Mouse (Mus musculus) inflammation-experienced regulatory T-cells, adult 6 months (primary cell): ENCODE measurements around the gene Gm28041. TPM values are rescaled to one million over a fixed set of nuclear protein-coding genes. Genes with fewer than 3 reads are reported as not detected.
"Not testable (repeated sequence)": the region's sequence is repeated elsewhere in the genome, so short reads cannot be mapped to it uniquely, and the experiment has no call there.

Experiments used
- ATAC-seq: one replicate; pipeline ENCODE4 v1.8.0; 2017
- polyA plus RNA-seq, 3 experiments: library from polyadenylated mRNA; unstranded; fragments of 100-300 nt; shearing (Covaris generic); gene quantifications; one replicate each; pipeline ENCODE4 v1.2.1; 2017

Gene Gm28041
- 1 to 10 TPM in 2 of 3 experiments, under 1 TPM in 1; 0.78 to 2.9 (median 2.5) TPM for polyA plus RNA-seq

DNA sequence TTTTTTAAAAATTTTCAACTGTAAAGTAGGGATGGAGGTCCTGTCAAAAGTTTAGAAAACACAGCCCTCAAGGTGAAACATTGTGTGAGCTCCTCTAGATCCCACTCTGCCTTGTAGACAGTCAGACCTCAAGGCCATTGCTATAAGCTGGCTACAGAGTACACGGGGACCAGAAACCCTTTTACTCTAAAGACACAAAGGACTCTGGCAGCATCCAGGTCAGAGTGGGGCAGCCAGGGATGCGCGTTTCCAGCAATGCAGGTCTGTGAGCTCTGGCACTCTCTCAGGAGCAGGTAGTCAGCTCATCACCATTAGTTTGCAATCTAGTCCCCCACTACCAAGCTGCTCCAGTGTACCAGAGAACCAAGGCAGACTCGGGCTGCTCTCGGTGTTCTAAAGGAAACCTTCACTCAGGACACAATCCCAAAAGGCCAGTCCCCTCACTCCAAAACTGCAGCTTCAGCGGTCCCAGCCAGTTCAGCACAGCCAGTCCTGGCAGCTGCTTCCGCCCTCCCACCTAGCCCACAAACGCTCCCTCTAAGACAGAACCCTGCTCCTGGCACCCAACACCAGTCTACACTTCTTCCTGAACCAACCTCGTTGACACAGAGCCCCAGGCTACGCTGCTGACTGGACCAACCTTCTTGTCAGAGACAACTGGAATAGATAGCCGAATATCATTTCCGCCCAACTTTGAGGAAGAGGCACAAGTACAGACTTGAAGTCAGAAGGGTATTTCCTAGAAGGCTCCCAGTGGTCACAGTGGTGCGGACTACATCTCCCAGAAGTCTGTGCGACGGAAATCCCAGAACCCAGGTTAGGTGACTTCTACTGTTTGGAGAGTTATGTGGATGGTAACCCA, at the start of gene Gm28041, which contains the start of gene Zfp456:
Gm28041 (minus strand) TSS at position 684 of the 862 bp plus-strand sequence.
Zfp456 (minus strand) TSS at position 761 of the 862 bp plus-strand sequence.
- peak; percentile 99 for ATAC-seq

DNA sequence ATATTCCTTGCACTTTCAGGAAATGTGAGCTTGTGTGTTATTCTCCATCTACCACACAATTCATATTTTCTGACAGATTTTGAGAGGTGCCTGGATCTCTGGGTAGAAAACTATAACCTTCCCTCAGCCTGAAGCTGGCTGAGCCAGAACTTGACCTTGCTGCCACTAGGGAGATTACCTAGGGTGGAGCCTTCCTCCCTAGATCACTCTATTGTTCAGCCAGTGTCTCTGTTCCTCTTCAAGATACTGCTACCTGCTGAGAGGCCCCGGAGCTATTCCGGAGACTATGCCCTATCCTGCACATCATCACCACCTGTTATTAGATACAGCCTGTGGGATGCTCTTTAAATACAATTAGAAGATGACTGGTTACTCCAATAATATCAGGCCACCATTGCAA, 47.0 kb upstream of the Gm28041 start:
- not testable (repeated sequence) for ATAC-seq

DNA sequence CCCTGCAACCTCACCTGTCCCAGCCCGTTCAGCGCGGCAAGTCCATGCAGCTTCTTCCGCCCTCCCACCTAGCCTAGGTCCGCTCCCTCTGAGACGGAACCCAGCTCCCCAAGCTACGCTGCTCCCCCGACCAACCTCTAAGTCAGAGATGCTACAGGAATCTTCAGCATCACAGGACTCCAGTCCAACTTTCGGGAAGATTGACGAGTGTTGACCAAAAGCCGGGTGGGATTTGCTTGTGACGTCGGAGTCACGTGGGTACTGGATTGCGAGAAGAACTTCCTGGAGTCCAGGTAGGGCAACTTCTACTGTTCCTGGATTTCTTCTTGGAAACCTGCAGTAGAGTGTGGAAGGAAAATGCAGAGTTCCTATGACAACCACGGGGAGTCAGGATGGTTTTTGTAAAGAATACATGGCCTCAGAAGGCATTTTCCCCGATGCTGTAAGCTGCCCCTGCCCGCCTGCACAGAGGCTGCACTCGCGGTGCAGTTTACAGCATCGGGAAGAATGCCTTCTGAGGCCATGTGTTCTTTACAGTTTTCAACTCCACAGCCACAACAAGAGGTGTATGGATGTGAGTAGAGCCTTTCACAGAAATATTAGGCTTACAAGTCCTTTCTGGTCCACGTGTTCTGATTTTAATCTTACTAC, 45.8 kb upstream of the Gm28041 start, which contains the start of gene Zfp459:
Zfp459 (minus strand) TSS at position 212 of the 651 bp plus-strand sequence.
- peak; percentile 86 for ATAC-seq

DNA sequence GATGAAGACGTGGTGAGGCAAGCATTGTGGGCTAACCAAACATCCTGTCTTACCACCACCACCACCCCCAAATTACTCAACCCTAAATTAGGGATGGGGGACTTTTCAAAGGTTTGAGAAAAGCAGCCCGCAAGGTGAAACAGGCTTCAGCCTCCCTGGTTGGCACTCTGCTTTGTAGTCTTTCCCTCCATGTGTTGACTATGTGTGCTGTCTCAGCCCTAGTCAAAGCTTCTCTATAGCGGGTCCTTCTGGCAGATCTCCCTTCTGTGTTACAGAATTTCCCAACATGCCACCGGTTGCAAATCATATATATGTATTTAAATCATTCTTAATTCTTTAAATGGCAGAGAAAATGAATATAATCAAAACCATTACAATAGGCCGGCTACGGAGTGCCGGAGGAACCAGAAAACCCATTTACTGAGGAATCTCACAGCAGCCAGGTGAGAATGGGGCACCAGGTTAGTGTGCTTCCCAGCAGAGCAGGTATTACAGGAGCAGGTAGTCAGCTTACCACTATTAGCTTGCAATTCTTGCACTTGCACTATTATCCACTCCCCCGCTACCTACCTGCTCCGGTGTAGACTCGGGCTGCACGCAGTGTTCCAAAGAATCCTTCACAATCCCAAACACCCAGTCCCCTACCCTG, 45.1 kb upstream of the Gm28041 start:
- ATAC-seq = no peak

DNA sequence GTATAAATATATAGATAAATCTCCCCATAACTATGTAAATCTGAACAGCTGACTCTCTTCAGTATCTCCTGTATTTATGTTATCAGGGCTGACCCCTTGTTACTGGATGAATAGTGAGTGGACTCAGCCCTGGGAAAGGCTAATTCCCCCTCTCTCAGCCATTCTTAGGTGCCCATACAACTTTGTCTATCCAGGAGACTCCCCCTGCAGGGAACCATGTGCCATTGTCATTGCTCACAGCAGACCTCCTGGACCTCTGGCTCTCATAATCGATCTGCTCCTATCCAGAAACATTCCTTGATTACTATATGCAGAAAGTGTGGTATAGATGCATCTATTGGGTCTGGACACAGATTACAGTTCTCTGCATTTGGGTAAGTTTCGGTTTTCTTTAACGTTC, 41.3 kb upstream of the Gm28041 start:
- no peak for ATAC-seq

DNA sequence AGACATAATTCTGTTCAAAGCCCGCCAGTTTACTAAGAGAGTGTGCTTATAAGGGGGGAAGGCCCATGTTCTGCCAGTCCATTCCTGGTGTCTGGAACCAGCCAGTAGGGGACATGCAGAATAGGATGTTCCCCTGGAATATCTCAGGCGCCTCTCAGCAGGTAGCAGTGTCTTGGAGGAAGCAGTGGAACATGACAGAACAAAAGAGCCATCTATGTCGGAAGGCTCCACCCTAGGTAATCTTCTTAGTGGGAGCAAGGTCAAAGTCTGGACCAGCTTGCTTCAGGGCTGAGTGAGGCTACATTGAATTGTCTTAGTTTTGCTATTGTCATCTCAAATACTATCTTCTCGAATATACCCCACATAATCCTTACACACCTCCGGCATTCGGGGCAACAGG, 40.2 kb upstream of the Gm28041 start:
- ATAC-seq = no peak

DNA sequence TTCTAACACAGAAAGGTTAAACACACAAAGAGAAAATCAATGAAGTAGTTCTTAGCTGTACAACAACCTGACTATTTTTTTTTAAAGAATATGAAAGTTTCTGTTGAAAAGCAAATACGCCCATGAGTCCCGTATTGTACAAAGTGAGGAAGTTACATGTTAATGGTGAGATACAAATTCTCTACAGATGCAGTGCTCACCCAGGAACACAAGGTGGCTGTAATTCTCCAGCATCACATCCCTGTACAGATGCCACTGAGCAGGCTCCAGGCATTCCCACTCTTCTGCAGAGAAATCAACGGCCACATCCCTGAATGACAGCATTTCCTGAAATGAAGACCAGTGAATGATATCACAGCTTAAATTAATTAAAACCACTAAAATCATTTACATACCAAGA, 38.1 kb upstream of the Gm28041 start:
- not testable (repeated sequence) for ATAC-seq

DNA sequence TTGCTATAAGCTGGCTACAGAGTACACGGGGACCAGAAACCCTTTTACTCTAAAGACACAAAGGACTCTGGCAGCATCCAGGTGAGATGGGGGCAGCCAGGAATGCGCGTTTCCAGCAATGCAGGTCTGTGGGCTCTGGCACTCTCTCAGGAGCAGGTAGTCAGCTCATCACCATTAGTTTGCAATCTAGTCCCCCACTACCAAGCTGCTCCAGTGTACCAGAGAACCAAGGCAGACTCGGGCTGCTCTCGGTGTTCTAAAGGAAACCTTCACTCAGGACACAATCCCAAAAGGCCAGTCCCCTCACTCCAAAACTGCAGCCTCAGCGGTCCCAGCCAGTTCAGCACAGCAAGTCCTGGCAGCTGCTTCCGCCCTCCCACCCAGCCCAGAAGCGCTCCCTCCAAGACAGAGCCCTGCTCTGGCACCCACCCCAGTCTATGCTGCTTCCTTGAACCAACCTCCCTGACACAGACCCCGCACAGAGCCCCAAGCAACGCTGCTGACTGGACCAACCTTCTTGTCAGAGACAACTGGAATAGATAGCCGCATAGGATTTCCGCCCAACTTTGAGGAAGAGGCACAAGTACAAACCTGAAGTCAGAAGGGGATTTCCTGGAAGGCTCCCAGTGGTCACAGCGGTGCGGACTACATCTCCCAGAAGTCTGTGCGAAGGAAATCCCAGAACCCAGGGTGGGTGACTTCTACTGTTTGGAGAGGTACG, 23.8 kb upstream of the Gm28041 start, which contains the start of gene Zfp429:
Zfp429 (minus strand) TSS at position 637 of the 721 bp plus-strand sequence.
- peak; percentile 99 for ATAC-seq

DNA sequence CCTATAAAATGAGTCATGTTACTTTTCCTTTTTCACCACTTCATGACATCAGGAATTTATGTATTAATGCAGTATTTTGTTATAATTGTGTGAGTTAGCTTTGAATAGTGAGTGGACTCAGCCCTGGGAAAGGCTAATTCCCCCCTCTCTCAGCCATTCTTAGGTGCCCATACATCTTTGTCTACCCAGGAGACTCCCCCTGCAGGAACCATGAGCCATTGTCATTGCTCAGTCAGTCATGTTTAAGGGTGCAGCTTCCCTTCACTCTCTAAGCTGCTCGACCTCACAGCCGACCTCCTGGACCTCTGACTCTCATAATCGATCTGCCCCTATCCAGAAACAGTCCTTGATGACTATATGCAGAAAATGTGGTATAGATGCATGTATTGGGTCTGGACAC, 722 bp upstream of the Gm28041 start:
- not testable (repeated sequence) for ATAC-seq

DNA sequence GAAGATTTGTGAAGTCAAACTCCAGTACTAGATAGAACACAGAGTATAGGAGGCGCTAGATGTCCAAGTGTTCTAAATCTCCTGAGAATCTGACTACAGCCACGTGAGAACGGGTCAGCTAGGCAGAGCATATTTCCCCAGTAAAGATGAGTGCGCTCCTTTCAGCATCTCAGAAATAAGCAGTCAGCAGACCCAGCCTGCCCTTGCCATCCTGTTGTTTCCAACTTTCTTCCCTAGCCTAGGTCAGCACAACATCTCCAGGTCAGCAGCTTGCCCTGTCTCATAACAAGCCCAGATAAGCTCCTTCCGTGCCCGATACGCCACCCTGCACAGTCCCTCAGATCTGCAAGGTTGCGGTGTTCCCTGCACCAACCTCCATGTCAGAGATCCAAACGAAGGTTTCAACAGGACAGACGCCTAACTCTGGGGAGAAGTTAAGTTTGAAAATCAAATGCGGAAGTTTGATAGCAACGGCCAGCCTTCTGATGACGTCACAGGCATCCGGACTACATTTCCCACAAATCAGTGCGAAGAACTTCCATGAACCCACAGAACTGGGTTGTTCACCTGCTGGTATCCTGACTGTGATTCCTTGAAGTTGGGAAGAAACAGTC, 15.3 kb downstream of the Gm28041 start, which contains the start of the genes Gm28044 and Zfp953:
Gm28044 (minus strand) TSS at position 406 of the 614 bp plus-strand sequence.
Zfp953 (minus strand) TSS at position 475 of the 614 bp plus-strand sequence.
- peak; percentile 96 for ATAC-seq

DNA sequence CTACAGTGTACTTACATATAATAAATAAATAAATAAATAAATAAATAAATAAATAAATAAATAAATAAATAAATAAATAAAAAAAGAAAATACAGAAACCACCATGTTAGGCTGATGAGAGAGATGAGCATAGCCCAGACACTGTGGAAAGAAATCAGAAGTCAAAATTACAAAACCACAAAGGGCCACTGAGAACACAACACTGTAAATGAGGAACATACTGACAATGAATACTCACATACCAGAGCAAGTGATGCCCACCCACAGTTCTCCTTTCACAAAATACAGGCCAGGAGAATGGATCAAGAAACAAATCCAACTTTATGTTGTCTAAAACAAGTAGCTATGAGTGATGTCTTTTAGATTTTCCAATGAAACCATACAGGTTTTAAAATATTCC, 23.7 kb downstream of the Gm28041 start:
- ATAC-seq = no peak

DNA sequence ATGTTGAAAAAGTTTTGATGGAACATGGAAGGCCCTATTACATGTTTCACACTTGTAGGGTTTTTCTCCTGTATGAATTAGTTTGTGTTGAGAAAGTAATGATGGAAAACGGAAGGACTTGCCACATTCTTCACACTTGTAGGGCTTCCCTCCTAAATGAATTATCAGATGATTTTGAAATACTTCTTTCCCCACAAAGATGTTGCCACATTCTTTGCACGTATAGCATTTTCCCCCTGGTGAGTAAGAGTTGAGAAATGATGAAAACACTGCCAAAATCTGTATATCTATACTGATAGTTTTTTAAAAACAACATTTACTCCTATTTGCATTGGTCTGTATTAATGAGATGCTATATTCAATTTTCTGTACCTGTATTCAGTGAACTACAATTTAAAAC, 32.1 kb downstream of the Gm28041 start:
- ATAC-seq = no peak

DNA sequence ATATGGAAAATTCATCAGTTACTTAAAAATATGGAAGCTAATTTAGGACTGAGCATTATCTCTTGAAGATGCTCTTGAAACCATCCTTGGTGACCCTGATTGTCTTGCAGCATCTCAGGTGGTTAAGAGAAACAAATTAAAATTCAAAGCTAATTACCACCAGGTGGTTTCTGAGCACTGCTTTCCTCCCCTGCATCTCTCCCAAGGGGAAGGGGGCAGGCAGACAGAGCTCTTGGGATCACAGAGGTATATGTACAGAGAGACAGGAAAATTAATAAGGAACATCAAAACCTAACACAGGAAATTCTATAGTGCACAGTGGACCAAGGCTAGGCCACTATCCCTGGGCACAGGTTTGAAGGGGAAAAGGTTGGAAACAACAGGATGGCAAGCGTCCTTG, 42.7 kb downstream of the Gm28041 start:
- peak; percentile 19 for ATAC-seq

DNA sequence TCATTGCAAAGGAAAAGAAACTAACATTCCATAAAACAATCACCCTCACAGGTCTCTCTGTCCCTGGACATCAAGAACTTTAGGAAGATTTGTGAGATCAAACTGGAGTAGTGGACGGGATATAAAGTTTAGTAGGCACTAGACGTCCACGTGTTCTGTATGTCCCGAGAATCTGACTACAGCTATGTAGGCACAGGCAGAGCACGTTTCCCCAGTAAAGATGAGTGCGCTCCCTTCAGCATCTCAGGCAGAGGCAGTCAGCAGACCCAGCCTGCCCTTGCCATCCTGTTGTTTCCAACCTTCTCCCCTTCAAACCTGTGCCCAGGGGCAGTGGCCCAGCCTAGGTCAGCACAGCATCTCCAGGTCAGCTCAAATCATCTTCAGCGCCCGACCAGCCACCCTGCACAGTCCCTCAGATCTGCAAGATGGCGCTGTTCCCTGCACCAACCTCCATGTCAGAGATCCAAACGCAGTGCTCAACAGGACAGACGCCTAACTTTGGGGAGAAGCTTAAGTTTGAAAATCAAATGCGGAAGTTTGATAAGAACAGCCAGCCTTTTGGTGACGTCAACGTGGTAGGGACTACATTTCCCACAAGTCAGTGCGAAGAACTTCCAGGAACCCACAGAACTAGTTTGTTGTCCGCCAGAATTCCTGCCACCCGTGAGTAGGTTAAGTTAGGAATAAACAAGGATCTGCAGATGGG, 43.4 kb downstream of the Gm28041 start, which contains the start of gene Zfp595:
Zfp595 (minus strand) TSS at position 552 of the 706 bp plus-strand sequence.
- ATAC-seq = peak; percentile 96

DNA sequence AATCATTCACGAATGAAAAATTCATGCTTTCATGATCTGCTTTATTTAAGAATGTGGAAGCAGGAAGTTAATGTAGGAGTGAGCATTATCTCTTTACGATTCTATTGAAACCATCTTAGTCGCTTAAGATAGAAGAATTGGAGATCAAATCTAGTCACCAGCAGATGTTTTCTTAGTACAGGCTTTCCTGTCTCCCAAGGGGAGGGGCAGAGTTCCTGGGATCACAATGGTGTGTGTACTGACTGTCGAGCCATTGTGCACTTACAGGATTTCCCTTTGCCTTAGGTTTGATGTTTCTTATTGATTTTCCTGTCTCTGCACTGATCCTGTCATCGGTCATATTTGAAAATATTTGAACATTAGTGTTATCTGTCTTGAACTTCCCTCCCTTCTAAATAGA, 68.8 kb downstream of the Gm28041 start:
- ATAC-seq = peak; percentile 27

DNA sequence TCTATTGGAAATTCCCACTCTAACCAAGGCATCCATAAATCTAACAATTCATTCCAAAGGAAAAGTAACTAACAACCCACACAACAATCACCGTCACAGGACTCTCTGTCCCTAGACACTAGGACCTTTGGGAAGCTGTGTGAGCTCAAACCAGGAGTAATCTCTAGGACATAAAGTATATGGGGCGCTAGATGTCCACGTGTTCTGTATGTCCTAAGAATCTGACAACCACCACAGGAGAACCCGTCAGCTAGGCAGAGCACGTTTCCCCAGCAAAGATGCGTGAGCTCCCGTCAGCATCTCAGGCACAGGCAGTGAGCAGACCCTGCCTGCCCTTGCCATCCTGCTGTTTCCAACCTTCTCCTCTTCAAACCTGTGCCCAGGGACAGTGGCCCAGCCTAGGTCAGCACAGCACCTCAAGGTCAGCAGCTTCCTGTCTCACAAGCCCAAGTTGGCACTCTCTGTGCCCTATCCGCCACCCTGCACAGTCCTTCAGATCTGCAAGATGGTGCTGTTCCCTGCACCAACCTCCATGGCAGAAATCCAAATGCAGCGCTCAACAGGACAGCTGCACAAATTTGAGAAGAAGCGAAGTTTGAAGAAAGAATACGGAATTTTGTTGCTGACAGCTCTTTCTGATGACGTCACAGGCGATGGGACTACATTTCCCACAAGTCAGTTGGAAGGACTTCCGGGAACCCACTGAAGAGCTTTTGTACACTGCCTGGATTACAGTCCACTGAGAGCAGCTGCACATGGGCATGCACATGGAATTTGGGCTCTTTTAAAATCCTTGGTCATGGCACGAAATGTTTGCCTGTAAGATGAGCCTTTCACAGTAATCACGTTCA, 69.5 kb downstream of the Gm28041 start, which contains the start of gene Zfp457:
Zfp457 (minus strand) TSS at position 664 of the 851 bp plus-strand sequence.
- ATAC-seq = peak; percentile 98
